Comparison of ENCODE assay signal across 8 mouse cellular contexts in the genomic region with DNA sequence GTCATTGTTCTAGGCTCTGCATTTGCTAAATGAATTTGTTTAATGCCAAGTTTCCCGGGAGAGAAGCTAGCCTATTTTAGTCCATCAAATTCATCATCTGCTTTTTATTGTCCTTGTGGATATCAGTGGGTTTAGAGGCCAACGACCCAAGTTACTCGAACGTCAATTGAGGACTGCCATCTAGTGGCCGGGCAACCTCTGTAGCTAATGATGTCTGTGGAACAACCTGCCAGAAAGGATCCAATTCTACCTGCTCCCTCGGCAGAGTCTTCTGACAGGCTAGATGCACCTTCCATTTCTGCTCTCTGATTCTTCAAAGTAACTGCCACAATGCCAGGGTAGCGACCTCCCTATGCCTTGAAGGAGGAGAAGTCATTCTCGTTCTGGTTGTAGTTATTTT.
A peak's percentile ranks its signal among the peaks of the same experiment; 100 is the strongest.
DNase-seq lines count a peak whose midpoint lies in the region; ATAC-seq and TF ChIP-seq lines count a peak whose summit lies in the region.

No protein-coding gene starts in this region.

- H3K27me3 ChIP-seq in CH12.LX (replicated peaks): no peaks in the 10 kb centered on the region

- in situ Hi-C loops in CH12.LX (cut with MboI; ENCODE audit: low pct_ligation_motif_present, low pct_unique_long_range_greater_than_20kb, low sequenced_read_pairs): loop anchor here (5.0 kb wide), 1 partner anchor 232 kb away; a partner anchor contains a TSS

- peak overlapping the region; percentile 62; the same call in 1 of the 2 replicates for H3K4me2 ChIP-seq in CH12.LX (ENCODE audit: insufficient read depth, low read depth, poor library complexity, severe bottlenecking)

- DNase-seq in CH12.LX (ENCODE audit: extremely low read depth): peak; percentile 80
- DNase-seq in adrenal gland, postnatal 14 days: peak; percentile 89
- DNase-seq in layer of hippocampus, postnatal 10 days (ENCODE audit: low spot score in 2 of 2): peak; percentile 80 to 83
- DNase-seq in lung, postnatal 4 days: peak; percentile 69 to 82
- DNase-seq in retina, postnatal 7 days (ENCODE audit: low read depth, low spot score): peak; percentile 53
- DNase-seq in urinary bladder, postnatal 14 days (ENCODE audit: low spot score): peak; percentile 79

- TF ChIP-seq RAD21 in CH12.LX (IDR thresholded peaks at IDR 0.05; ENCODE audit: low read depth, low read length): peak; percentile 98

- peaks cover 0 to 8% of the 10 kb centered on the region in 2 experiments; a peak in 1 of 4 replicates for H3K4me1 ChIP-seq in CH12.LX (ENCODE audit: control insufficient read depth in 1 of 2, insufficient read depth in 2 of 2)
- H3K4me1 ChIP-seq in embryonic fibroblast, embryonic 13.5 days (ENCODE audit: control insufficient read depth, insufficient read depth, low read length): peaks cover 5% of the 10 kb centered on the region; the same call in 1 of the 2 replicates

- no peak for TF ChIP-seq POLR2A in CH12.LX (IDR thresholded peaks at IDR 0.05; ENCODE audit: low read depth, low read length)
- TF ChIP-seq POLR2A in embryonic fibroblast, embryonic 13.5 days (IDR thresholded peaks at IDR 0.05; ENCODE audit: low read depth, low read length): no peak

- peak; percentile 64 to 73 for ATAC-seq in hematopoietic stem cell, adult 5-6 weeks (replicated peaks in 1 of 2; ENCODE audit: insufficient read depth in 1 of 2, low FRiP score in 2 of 2, low TSS enrichment in 1 of 2, low read depth in 1 of 2, poor library complexity in 2 of 2, severe bottlenecking in 2 of 2)

- H3K4me3 ChIP-seq in CH12.LX (replicated peaks in 1 of 3; ENCODE audit: low read depth in 2 of 3, low read length in 2 of 3, poor library complexity in 1 of 3): no peak overlapping the region
- no peak overlapping the region for H3K4me3 ChIP-seq in embryonic fibroblast, embryonic 13.5 days (ENCODE audit: insufficient read depth, low read length)

- TF ChIP-seq CTCF in CH12.LX (conservative IDR thresholded peaks at IDR 0.05 in 1 of 2, IDR thresholded peaks at IDR 0.05 in 1 of 2; ENCODE audit: low read depth in 2 of 2, low read length in 2 of 2): peak; percentile 58 to 94
- TF ChIP-seq CTCF in embryonic fibroblast, embryonic 13.5 days (IDR thresholded peaks at IDR 0.05; ENCODE audit: borderline replicate concordance, insufficient read depth, low read length): peak; percentile 50; the same call in 1 of the 2 replicates

- H3K36me3 ChIP-seq in CH12.LX (replicated peaks in 1 of 2; ENCODE audit: control insufficient read depth in 1 of 2, insufficient read depth in 1 of 2, low read length in 1 of 2): no peaks in the 10 kb centered on the region

- no peak overlapping the region for H3K9ac ChIP-seq in CH12.LX (ENCODE audit: insufficient read depth, low read depth)

- H3K9me3 ChIP-seq in CH12.LX (replicated peaks; ENCODE audit: low read length): peaks cover 10% of the 10 kb centered on the region

- TF ChIP-seq EP300 in CH12.LX (IDR thresholded peaks at IDR 0.05; ENCODE audit: low read length): no peak

- H3K79me2 ChIP-seq in CH12.LX (replicated peaks; ENCODE audit: control insufficient read depth, extremely low read depth, insufficient read depth, poor library complexity, severe bottlenecking): no peaks in the 10 kb centered on the region

- dilution Hi-C loops in CH12.LX (cut with MboI; ENCODE audit: extremely low pct_ligation_motif_present, extremely low pct_unique_long_range_greater_than_20kb, low sequenced_read_pairs): no loop called here

- no peak overlapping the region for H3K27ac ChIP-seq in CH12.LX (ENCODE audit: insufficient read depth, low read depth)
- H3K27ac ChIP-seq in embryonic fibroblast, embryonic 13.5 days (ENCODE audit: insufficient read depth, low read length): no peak overlapping the region

TF ChIP-seq in CH12.LX, 34 proteins besides CTCF, POLR2A, EP300 and RAD21:
- no peak for TF ChIP-seq MAFK (IDR thresholded peaks at IDR 0.05; ENCODE audit: insufficient replicate concordance, low read length)
- peak; percentile 98 for TF ChIP-seq ZC3H11A (IDR thresholded peaks at IDR 0.05; ENCODE audit: low read depth, low read length)
- TF ChIP-seq HCFC1 (IDR thresholded peaks at IDR 0.05; ENCODE audit: low read depth, low read length): no peak
- TF ChIP-seq SIN3A (IDR thresholded peaks at IDR 0.05; ENCODE audit: low read length): peak; percentile 33; the same call in 1 of the 2 replicates
- TF ChIP-seq CHD1 (IDR thresholded peaks at IDR 0.05; ENCODE audit: low read depth, low read length): no peak
- TF ChIP-seq MAZ (IDR thresholded peaks at IDR 0.05; ENCODE audit: low read depth, low read length): no peak
- peak; percentile 55; the same call in 1 of the 2 replicates for TF ChIP-seq IRF4 (IDR thresholded peaks at IDR 0.05; ENCODE audit: low read depth, low read length)
- TF ChIP-seq POLR2AphosphoS2 (IDR thresholded peaks at IDR 0.05; ENCODE audit: low read depth, low read length): no peak
- no peak for TF ChIP-seq JUN (IDR thresholded peaks at IDR 0.05; ENCODE audit: insufficient read depth, low read depth, low read length)
- no peak for TF ChIP-seq BHLHE40 (IDR thresholded peaks at IDR 0.05; ENCODE audit: low read depth, low read length)
- no peak for TF ChIP-seq USF1 (IDR thresholded peaks at IDR 0.05; ENCODE audit: low read depth, low read length)
- TF ChIP-seq ZKSCAN1 (IDR thresholded peaks at IDR 0.05; ENCODE audit: borderline replicate concordance, low read depth, low read length): no peak
- TF ChIP-seq JUND (conservative IDR thresholded peaks at IDR 0.05; ENCODE audit: low read depth, low read length): 0 out of 2 replicates have a peak, but pooled peaks have one; percentile 36
- no peak for TF ChIP-seq RCOR1 (conservative IDR thresholded peaks at IDR 0.05; ENCODE audit: low read depth, low read length)
- TF ChIP-seq MEF2A (IDR thresholded peaks at IDR 0.05; ENCODE audit: borderline replicate concordance, low read depth, low read length): no peak; the same call in 1 of the 2 replicates
- peak; percentile 97 for TF ChIP-seq SMC3 (IDR thresholded peaks at IDR 0.05; ENCODE audit: low read depth, low read length)
- TF ChIP-seq TCF12 (IDR thresholded peaks at IDR 0.05; ENCODE audit: low read depth, low read length): no peak
- no peak for TF ChIP-seq MXI1 (IDR thresholded peaks at IDR 0.05; ENCODE audit: low read depth, low read length)
TF ChIP-seq in CH12.LX: peak in this region for 5.
